Mouse (Mus musculus) hindbrain, postnatal 0 days (tissue): ENCODE results near the gene Kcnab1. TPM values are rescaled to one million over a fixed set of nuclear protein-coding genes. Genes with fewer than 3 reads are reported as not detected.

Experiments used
- ATAC-seq: fragments of 200-750 bp; cut with Nextera tagmentation; 2 replicates; pipeline ENCODE4 v1.8.0; 2017; ENCODE audit warnings: mild to moderate bottlenecking, moderate TSS enrichment, moderate library complexity
- DNase-seq: peaks from one replicate; pipeline ENCODE4 v3.0.0-alpha.2; 2015; ENCODE audit warnings: low spot score
- H3K27ac ChIP-seq: fragments of 300-500 bp; sonication (generic); 2 replicates; pipeline ENCODE4 v1.5.1; 2014; ENCODE audit warnings: mild to moderate bottlenecking
- H3K27me3 ChIP-seq: fragments of 300-500 bp; sonication (generic); 2 replicates; pipeline ENCODE4 v1.6.1; 2014; ENCODE audit warnings: low read length, mixed read lengths; ENCODE audit not compliant: insufficient read depth
- H3K36me3 ChIP-seq: fragments of 300-500 bp; sonication (generic); 2 replicates; pipeline ENCODE4 v1.6.1; 2014; ENCODE audit warnings: low read length, mixed read lengths; ENCODE audit not compliant: insufficient read depth
- H3K4me1 ChIP-seq: fragments of 300-500 bp; sonication (generic); 2 replicates; pipeline ENCODE4 v1.6.1; 2014; ENCODE audit warnings: antibody characterized with exemption, low read length, mixed read lengths; ENCODE audit not compliant: insufficient read depth
- H3K4me2 ChIP-seq: fragments of 300-500 bp; sonication (generic); 2 replicates; pipeline ENCODE4 v1.6.1; 2014; ENCODE audit warnings: low read depth, mild to moderate bottlenecking, low read length, moderate library complexity, mixed read lengths
- H3K4me3 ChIP-seq: fragments of 300-500 bp; sonication (generic); 2 replicates; pipeline ENCODE4 v1.5.1; 2014; ENCODE audit warnings: low read length
- H3K9ac ChIP-seq: fragments of 300-500 bp; sonication (generic); replicated peaks from 2 replicates; pipeline ENCODE4 v1.6.1; 2014; ENCODE audit warnings: mild to moderate bottlenecking, low read length, moderate library complexity, mixed read lengths
- H3K9me3 ChIP-seq: fragments of 300-500 bp; sonication (generic); 2 replicates; pipeline ENCODE4 v1.6.1; 2016; ENCODE audit warnings: low read length, mixed read lengths
- CTCF ChIP-seq: IDR thresholded peaks from 2 replicates; pipeline ENCODE4 v1.5.1; 2016; ENCODE audit warnings: antibody characterized with exemption, control low read depth, low read depth
- WGBS: fragments of 180-500 bp; shearing (Covaris S2); extraction: QIAGEN DNeasy Blood & Tissue Kit; methylation state at CpG from one replicate; pipeline ENCODE4 v1.1.7; 2014; 5-methylcytosine and 5-hydroxymethylcytosine counted together
- polyA plus RNA-seq: library from polyadenylated mRNA; unstranded; fragments of >200 nt; fragmentation: Nextera tagmentation; extraction: Ambion mirVana; gene quantifications from 2 replicates; pipeline ENCODE4 v1.2.1, GENCODE M21; 2015
- total RNA-seq: library from RNA; depleted of rRNA; stranded (reverse); fragments of >200 nt; gene quantifications from 2 replicates; pipeline ENCODE4 v1.2.3, GENCODE M21; 2014

Gene Kcnab1
- total and polyA plus RNA-seq, 2 experiments from 2014 or later, result 6.3 to 11.3 TPM

DNA sequence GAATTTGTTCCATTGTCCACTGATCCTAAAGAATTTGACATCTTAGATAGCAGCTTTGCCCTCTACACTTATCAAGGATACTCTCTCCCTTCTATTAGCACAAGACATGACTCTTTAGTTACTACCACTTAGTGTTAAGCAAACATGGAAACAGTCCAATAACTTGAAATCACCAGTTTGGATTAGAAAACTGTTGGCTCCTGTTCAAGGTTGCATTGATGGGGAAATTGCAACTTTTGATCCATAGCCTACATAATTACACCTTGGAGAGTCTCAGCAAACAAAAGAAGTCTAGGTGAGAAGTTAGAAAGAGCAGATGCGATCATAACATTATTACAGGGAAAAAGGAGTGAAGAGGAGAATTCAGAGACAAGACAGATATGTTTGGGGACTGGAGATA is 237.0 kb downstream of the Kcnab1 start:
- DNase-seq (no peak), ATAC-seq (no peak)
- Histone ChIP-seq H3K9me3 (no peaks in the 10 kb centered on the region), H3K27ac (no peak overlapping the region), H3K4me2 (no peak overlapping the region), H3K9ac (no peak overlapping the region), H3K36me3 (no peaks in the 10 kb centered on the region), H3K4me1 (no peaks in the 10 kb centered on the region), H3K4me3 (no peak overlapping the region), H3K27me3 (no peaks in the 10 kb centered on the region)
- 97% methylated on average over 1 of the region's 1 CpGs for WGBS
- TF ChIP-seq CTCF, result no peak

GRCm38 (mm10) chr3:65352278-65353127 is 243.3 kb downstream of the Kcnab1 start:
- 34% methylated on average over 4 of the region's 4 CpGs for WGBS
- Histone ChIP-seq H3K4me1 (no peaks in the 10 kb centered on the region), H3K4me2 (no peak overlapping the region), H3K27me3 (no peaks in the 10 kb centered on the region), H3K27ac (no peak overlapping the region), H3K9me3 (no peaks in the 10 kb centered on the region), H3K4me3 (no peak overlapping the region), H3K36me3 (no peaks in the 10 kb centered on the region), H3K9ac (no peak overlapping the region)
- TF ChIP-seq CTCF, result peak; percentile 58
- ATAC-seq (peak; percentile 39), DNase-seq (peak; percentile 77)

DNA sequence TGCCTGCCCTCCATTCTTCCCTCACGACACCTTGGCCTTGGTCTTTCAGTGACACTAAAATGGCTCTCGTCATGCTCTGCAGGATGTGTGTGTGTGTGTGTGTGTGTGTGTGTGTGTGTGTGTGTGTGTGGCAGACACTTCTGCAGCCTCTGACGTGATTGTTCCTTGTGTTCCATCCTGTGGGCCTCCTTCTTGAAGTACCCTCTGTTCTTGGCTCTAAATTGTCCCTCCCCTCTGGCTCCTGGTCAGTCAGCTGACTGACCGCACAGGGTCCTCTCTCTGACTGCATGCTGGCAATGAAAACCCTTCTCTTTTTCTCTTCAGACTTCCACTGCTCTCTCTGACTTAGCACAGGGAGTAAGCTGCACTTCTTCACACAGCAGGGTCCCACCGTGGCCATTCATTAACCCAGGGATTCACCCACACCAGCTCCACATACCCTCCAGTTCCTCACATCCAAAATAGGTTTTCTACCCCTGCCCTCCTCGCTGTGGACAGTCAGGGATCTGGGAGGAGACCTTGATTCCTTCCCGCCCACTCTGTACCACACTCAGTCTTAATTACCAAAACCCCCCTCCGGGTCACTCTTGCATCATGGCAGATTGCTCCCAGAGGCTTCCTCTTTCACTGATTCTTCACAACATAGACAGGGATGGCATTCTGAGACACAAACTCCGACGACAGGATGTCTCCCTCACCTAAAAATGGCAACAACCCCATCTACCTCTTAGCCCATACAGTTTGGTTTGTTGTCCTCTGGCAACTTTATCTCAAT is 244.3 kb downstream of the Kcnab1 start:
- Histone ChIP-seq H3K36me3 (no peaks in the 10 kb centered on the region), H3K9me3 (no peaks in the 10 kb centered on the region), H3K4me3 (no peak overlapping the region), H3K4me1 (no peaks in the 10 kb centered on the region), H3K27ac (no peak overlapping the region), H3K27me3 (no peaks in the 10 kb centered on the region), H3K4me2 (no peak overlapping the region), H3K9ac (no peak overlapping the region)
- TF ChIP-seq CTCF, result no peak
- DNase-seq (no peak), ATAC-seq (no peak)
- WGBS, result 69% methylated on average over 10 of the region's 10 CpGs

GRCm38 (mm10) chr3:65355479-65355878 is 246.3 kb downstream of the Kcnab1 start:
- no peaks in the 10 kb centered on the region for H3K36me3 ChIP-seq
- no peak overlapping the region for H3K4me2 ChIP-seq
- H3K27me3 ChIP-seq, result no peaks in the 10 kb centered on the region
- no peaks in the 10 kb centered on the region for H3K4me1 ChIP-seq
- 69% methylated on average over 6 of the region's 6 CpGs for WGBS
- ATAC-seq (no peak), DNase-seq (no peak)
- TF ChIP-seq CTCF, result no peak
- no peaks in the 10 kb centered on the region for H3K9me3 ChIP-seq
- no peak overlapping the region for H3K9ac ChIP-seq
- no peak overlapping the region for H3K27ac ChIP-seq
- no peak overlapping the region for H3K4me3 ChIP-seq

DNA sequence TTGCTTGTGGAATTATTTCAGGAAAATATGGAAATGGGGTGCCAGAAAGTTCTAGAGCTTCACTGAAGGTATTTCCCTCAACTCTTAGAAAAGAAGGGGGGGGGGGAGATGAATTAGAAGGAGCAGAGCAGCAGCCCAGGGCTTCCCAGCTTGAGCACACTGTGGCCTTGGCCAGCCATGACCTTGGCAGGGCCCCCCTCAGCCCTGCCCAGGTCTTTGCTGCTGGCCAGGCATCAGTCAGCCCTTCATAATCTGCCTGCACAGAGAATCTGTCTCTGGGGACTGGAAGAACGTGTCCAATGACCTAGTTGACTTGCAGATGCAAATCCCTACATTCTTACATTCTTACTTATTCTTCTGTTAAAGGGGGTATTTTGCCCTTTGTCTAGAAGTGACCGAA is 249.1 kb downstream of the Kcnab1 start:
- DNase-seq (no peak), ATAC-seq (no peak)
- Histone ChIP-seq H3K27ac (no peak overlapping the region), H3K36me3 (no peaks in the 10 kb centered on the region), H3K9ac (no peak overlapping the region), H3K4me3 (no peak overlapping the region), H3K4me1 (no peaks in the 10 kb centered on the region), H3K4me2 (no peak overlapping the region), H3K9me3 (no peaks in the 10 kb centered on the region), H3K27me3 (no peaks in the 10 kb centered on the region)
- TF ChIP-seq CTCF, result no peak
- WGBS, result 56% methylated on average over 2 of the region's 2 CpGs

GRCm38 (mm10) chr3:65358841-65359240 is 249.7 kb downstream of the Kcnab1 start:
- Histone ChIP-seq H3K9me3 (no peaks in the 10 kb centered on the region), H3K4me3 (no peak overlapping the region), H3K4me1 (no peaks in the 10 kb centered on the region), H3K9ac (no peak overlapping the region), H3K36me3 (no peaks in the 10 kb centered on the region), H3K27ac (no peak overlapping the region), H3K27me3 (no peaks in the 10 kb centered on the region), H3K4me2 (no peak overlapping the region)
- no peak for TF ChIP-seq CTCF
- no peak for ATAC-seq
- WGBS, result 63% methylated on average over 2 of the region's 2 CpGs
- DNase-seq, result no peak
